Mouse (Mus musculus): Measurements from ENCODE around the gene Serinc1.

DNA sequence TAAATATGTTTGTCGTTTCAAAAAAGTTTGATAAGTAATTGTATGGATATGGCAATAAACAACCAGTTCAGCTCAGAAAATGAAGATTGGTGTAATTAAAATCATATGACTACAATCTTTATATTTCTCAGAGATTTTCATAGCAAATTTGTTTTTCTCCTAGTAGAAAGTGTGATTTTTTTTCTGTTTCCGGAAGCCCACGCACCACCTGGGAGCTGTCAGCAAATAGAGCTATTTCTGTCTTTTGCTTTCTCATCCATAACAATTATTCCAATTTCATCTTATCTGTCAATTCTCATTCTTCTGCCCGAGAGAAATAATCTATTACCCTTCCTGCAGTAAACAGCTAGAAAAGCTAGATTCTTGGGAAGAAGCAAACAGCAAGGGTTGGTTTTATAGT, 17.3 kb upstream of the Serinc1 start:
- TF ChIP-seq CTCF (IDR thresholded peaks at IDR 0.05; ENCODE audit: insufficient read depth, low read depth, low read length) (no peak), POLR2A (IDR thresholded peaks at IDR 0.05; ENCODE audit: insufficient read depth, low read depth, low read length) (no peak)
